Mouse (Mus musculus): ENCODE results near the gene Senp1. TPM values are rescaled to one million over a fixed set of nuclear protein-coding genes. Genes with fewer than 3 reads are reported as not detected.

Gene Senp1
- 15.4 and 16.1 TPM in 2 replicates for polyA plus RNA-seq (2012; rRNA removed)

GRCm38 (mm10) chr15:98093121-98094011 is at the start of gene Senp1:
Gene Senp1 (minus strand): TSS chr15:98093744.

GRCm38 (mm10) chr15:98092372-98093120 is 998 bp downstream of the Senp1 start, which contains the start of gene Pfkm:
Gene Pfkm (plus strand): TSS chr15:98092589.

GRCm38 (mm10) chr15:98003822-98004739 is 89.5 kb downstream of the Senp1 start, which contains the start of gene Col2a1:
Gene Col2a1 (minus strand): TSS chr15:98004695.

Other genes starting within 250 kb of the Senp1 start
- gene Hdac7, start 249.2 kb downstream of the Senp1 start, polyA plus RNA-seq (2012; rRNA removed): 62.2 and 67.1 TPM in 2 replicates
- 0.98 and 1.4 TPM in 2 replicates for gene Vdr, start 183.1 kb downstream of the Senp1 start, polyA plus RNA-seq (2012; rRNA removed)
- 61.3 and 64.5 TPM in 2 replicates for gene Tmem106c, start 129.5 kb downstream of the Senp1 start, polyA plus RNA-seq (2012; rRNA removed)
- gene Col2a1, start 89.0 kb downstream of the Senp1 start, polyA plus RNA-seq (2012; rRNA removed): 9.5 and 16.5 TPM in 2 replicates
- gene Pfkm, start 1.2 kb downstream of the Senp1 start, polyA plus RNA-seq (2012; rRNA removed): 141 and 145 TPM in 2 replicates
- 47.8 and 48.6 TPM in 2 replicates for gene Asb8, start 71.9 kb upstream of the Senp1 start, polyA plus RNA-seq (2012; rRNA removed)
- gene Ccdc184, start 73.4 kb upstream of the Senp1 start, polyA plus RNA-seq (2012; rRNA removed): 58.9 and 63.7 TPM in 2 replicates
- not detected in 2 replicates for gene Olfr288, start 101.8 kb upstream of the Senp1 start, polyA plus RNA-seq (2012; rRNA removed)
- gene Gm44579, start 127.2 kb upstream of the Senp1 start, polyA plus RNA-seq (2012; rRNA removed): 0.06 and 0.07 TPM in 2 replicates
- gene Olfr287, start 127.3 kb upstream of the Senp1 start, polyA plus RNA-seq (2012; rRNA removed): 0.31 and 0.32 TPM in 2 replicates
- gene Olfr286, start 140.7 kb upstream of the Senp1 start, polyA plus RNA-seq (2012; rRNA removed): not detected in 2 replicates
- gene H1fnt, start 163.5 kb upstream of the Senp1 start, polyA plus RNA-seq (2012; rRNA removed): not detected in 2 replicates
- gene Zfp641, start 202.4 kb upstream of the Senp1 start, polyA plus RNA-seq (2012; rRNA removed): 13.7 and 14.5 TPM in 2 replicates
- gene Olfr285, start 223.6 kb upstream of the Senp1 start, polyA plus RNA-seq (2012; rRNA removed): not detected in 2 replicates
- not detected in 2 replicates for gene Olfr284, start 247.2 kb upstream of the Senp1 start, polyA plus RNA-seq (2012; rRNA removed)

All from central nervous system, embryonic 18 days (tissue).